8 mouse cellular contexts compared by ENCODE assay signal in the genomic region with DNA sequence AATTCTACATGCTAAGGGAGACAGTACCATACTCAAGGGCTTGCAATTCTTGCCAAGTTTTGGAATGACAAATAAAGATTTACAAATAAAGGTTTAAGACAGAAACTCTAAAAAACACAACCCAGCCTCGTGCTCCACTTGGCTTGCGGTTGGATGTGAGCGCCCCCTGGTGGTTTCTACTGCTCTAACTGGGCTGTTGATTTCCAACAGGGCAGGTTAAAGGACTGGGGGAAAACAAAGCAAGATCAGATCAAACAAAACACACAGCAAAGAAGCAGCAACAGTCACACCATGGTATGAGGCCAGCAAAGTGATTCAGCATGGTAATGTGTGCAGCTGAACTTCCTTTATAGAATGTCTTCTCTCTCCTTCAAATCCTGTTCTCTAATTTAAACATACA.
DNase-seq lines count a peak whose midpoint lies in the region; ATAC-seq and TF ChIP-seq lines count a peak whose summit lies in the region.

No protein-coding gene starts in this region.

- H3K27ac ChIP-seq in kidney, embryonic 16.5 days (ENCODE audit: low read length), result no peak overlapping the region
- H3K27ac ChIP-seq in cerebellum, adult 2 months (ENCODE audit: insufficient read depth, low read length), result no peak overlapping the region
- H3K27ac ChIP-seq in intestine, embryonic 14.5 days (ENCODE audit: low read depth), result no peak overlapping the region
- no peak overlapping the region for H3K27ac ChIP-seq in limb, embryonic 10.5 days
- no peak overlapping the region for H3K27ac ChIP-seq in neural tube, embryonic 12.5 days

- TF ChIP-seq POLR2A in cerebellum, adult 2 months (IDR thresholded peaks at IDR 0.05; ENCODE audit: borderline replicate concordance, insufficient read depth, low read length), result no peak

- no peak overlapping the region for H3K4me2 ChIP-seq in kidney, embryonic 16.5 days (replicated peaks; ENCODE audit: low read depth, low read length)
- H3K4me2 ChIP-seq in intestine, embryonic 14.5 days (ENCODE audit: low read length), result no peak overlapping the region
- no peak overlapping the region for H3K4me2 ChIP-seq in neural tube, embryonic 12.5 days (replicated peaks)

- H3K4me3 ChIP-seq in kidney, embryonic 16.5 days (ENCODE audit: low read length), result no peak overlapping the region
- H3K4me3 ChIP-seq in cerebellum, adult 2 months (replicated peaks; ENCODE audit: insufficient read depth, low read depth, low read length), result no peak overlapping the region
- no peak overlapping the region for H3K4me3 ChIP-seq in intestine, embryonic 14.5 days (ENCODE audit: low read depth, low read length)
- no peak overlapping the region for H3K4me3 ChIP-seq in limb, embryonic 10.5 days
- no peak overlapping the region for H3K4me3 ChIP-seq in neural tube, embryonic 12.5 days

- H3K27me3 ChIP-seq in kidney, embryonic 16.5 days (ENCODE audit: insufficient read depth, low read length), result no peaks in the 10 kb centered on the region
- no peaks in the 10 kb centered on the region for H3K27me3 ChIP-seq in cerebellum, adult 2 months (ENCODE audit: control insufficient read depth, insufficient read depth, low read length)
- no peaks in the 10 kb centered on the region for H3K27me3 ChIP-seq in intestine, embryonic 14.5 days (replicated peaks; ENCODE audit: control insufficient read depth, insufficient read depth, low read length)
- H3K27me3 ChIP-seq in limb, embryonic 10.5 days (ENCODE audit: low read depth, poor library complexity, severe bottlenecking), result no peaks in the 10 kb centered on the region
- H3K27me3 ChIP-seq in neural tube, embryonic 12.5 days (replicated peaks), result no peaks in the 10 kb centered on the region

- ATAC-seq in kidney, embryonic 16.5 days (ENCODE audit: low FRiP score, low TSS enrichment), result no peak
- peak; percentile 72 for ATAC-seq in frontal cortex, adult (ENCODE audit: low TSS enrichment)
- ATAC-seq in intestine, embryonic 14.5 days (replicated peaks; ENCODE audit: low FRiP score, low TSS enrichment, low read depth), result no peak
- peak; percentile 41; the same call in 1 of the 2 replicates for ATAC-seq in neural tube, embryonic 12.5 days (ENCODE audit: low FRiP score, low read depth)

- peaks cover 7% of the 10 kb centered on the region for H3K4me1 ChIP-seq in kidney, embryonic 16.5 days (ENCODE audit: insufficient read depth, low read length)
- no peaks in the 10 kb centered on the region for H3K4me1 ChIP-seq in cerebellum, adult 2 months (ENCODE audit: control insufficient read depth, insufficient read depth, low read length)
- no peaks in the 10 kb centered on the region; the same call in 1 of the 2 replicates for H3K4me1 ChIP-seq in intestine, embryonic 14.5 days (replicated peaks; ENCODE audit: control insufficient read depth, insufficient read depth, low read length)
- peaks cover 25% of the 10 kb centered on the region for H3K4me1 ChIP-seq in limb, embryonic 10.5 days
- H3K4me1 ChIP-seq in neural tube, embryonic 12.5 days, result 0 out of 2 replicates have a peak, but pooled peaks cover 5% of the 10 kb centered on the region

- no peaks in the 10 kb centered on the region for H3K36me3 ChIP-seq in kidney, embryonic 16.5 days (ENCODE audit: insufficient read depth, low read length)
- no peaks in the 10 kb centered on the region for H3K36me3 ChIP-seq in intestine, embryonic 14.5 days (ENCODE audit: control insufficient read depth, insufficient read depth, low read length)
- H3K36me3 ChIP-seq in limb, embryonic 10.5 days, result no peaks in the 10 kb centered on the region
- no peaks in the 10 kb centered on the region for H3K36me3 ChIP-seq in neural tube, embryonic 12.5 days

- peak; percentile 72 for DNase-seq in kidney, adult 18-20 months
- DNase-seq in cerebellum, adult 2 months, result peak; percentile 29 to 50
- DNase-seq in intestine, embryonic 14.5 days (ENCODE audit: low spot score), result peak; percentile 93
- DNase-seq in limb, embryonic 10.5 days (ENCODE audit: low spot score), result peak; percentile 89
- DNase-seq in thymus, postnatal 0 days (ENCODE audit: low spot score), result peak; percentile 48

- no peaks in the 10 kb centered on the region for H3K9me3 ChIP-seq in kidney, embryonic 16.5 days (ENCODE audit: low read length)
- H3K9me3 ChIP-seq in intestine, embryonic 14.5 days (ENCODE audit: control insufficient read depth, low read length), result no peaks in the 10 kb centered on the region
- no peaks in the 10 kb centered on the region for H3K9me3 ChIP-seq in limb, embryonic 10.5 days (replicated peaks)
- no peaks in the 10 kb centered on the region for H3K9me3 ChIP-seq in neural tube, embryonic 12.5 days

- WGBS in kidney, embryonic 16.5 days, result 2% methylated on average over 3 of the region's 3 CpGs
- 3% methylated on average over 3 of the region's 3 CpGs for WGBS in cerebellum, adult 2 months
- 4% methylated on average over 3 of the region's 3 CpGs for whole genome bisulfite sequencing in intestine, embryonic 14.5 days
- 9% methylated on average over 3 of the region's 3 CpGs for WGBS in limb, embryonic 10.5 days
- WGBS in neural tube, embryonic 12.5 days, result 8% methylated on average over 3 of the region's 3 CpGs

- H3K9ac ChIP-seq in kidney, embryonic 16.5 days (replicated peaks; ENCODE audit: low read length), result no peak overlapping the region
- H3K9ac ChIP-seq in intestine, embryonic 14.5 days (ENCODE audit: low read length), result no peak overlapping the region
- no peak overlapping the region for H3K9ac ChIP-seq in neural tube, embryonic 12.5 days

- TF ChIP-seq CTCF in cerebellum, adult 2 months (IDR thresholded peaks at IDR 0.05; ENCODE audit: borderline replicate concordance, insufficient read depth, low read depth, low read length), result peak; percentile 71

Comparison
In these comparisons a context has a peak if more than half of its experiments do, and no peak if none do; other contexts are left out.
1. DNase-seq: peak in every context shown above with its lines; median percentile 93 in intestine, embryonic 14.5 days; 89 in limb, embryonic 10.5 days; 72 in kidney, adult 18-20 months; 48 in thymus, postnatal 0 days; 40 in cerebellum, adult 2 months.
2. ATAC-seq: peak in frontal cortex, adult (single experiment) and neural tube, embryonic 12.5 days (single experiment); none in kidney, embryonic 16.5 days (single experiment) and intestine, embryonic 14.5 days (single experiment).